9 mouse cellular contexts compared by ENCODE assay signal in the genomic region with DNA sequence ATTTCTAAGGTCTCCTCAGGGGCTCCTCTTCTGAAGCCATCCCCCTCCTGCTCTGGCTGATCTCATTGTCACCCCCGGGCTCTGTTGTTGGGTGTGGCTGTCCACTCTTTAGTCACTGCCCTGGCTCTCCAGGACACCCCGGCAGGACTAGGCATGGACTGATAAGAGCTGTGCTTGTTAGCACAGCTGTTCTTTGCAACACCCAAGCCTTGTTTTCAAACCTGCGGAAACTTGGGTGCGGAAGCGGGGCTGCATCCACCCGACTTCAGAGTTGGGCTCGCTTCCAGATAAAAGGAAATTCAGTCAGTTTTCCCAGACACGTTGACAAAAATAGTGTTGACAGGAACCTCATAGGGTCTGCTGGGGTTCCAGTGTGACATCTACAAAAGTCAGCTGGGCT. TPM values are rescaled to one million over a fixed set of nuclear protein-coding genes. Genes with fewer than 3 reads are reported as not detected.
DNase-seq lines count a peak whose midpoint lies in the region; ATAC-seq and TF ChIP-seq lines count a peak whose summit lies in the region.
"Had no signal": no experiment of that assay in that cellular context is flagged by ENCODE, and none has a peak within 500 bp of the region (broad histone marks: within the 10 kb centered on the region; RNA-seq: fewer than 3 reads in every experiment).

No protein-coding gene starts in this region.

- 0 out of 2 replicates have a peak overlapping the region, but pooled peaks have one; percentile 11 for H3K27ac ChIP-seq in kidney, postnatal 0 days
- no peak overlapping the region for H3K27ac ChIP-seq in lung, postnatal 0 days (ENCODE audit: low read length)

- no peak for TF ChIP-seq CTCF in kidney, postnatal 0 days (IDR thresholded peaks at IDR 0.05; ENCODE audit: low read depth)
- TF ChIP-seq CTCF in lung, postnatal 0 days (IDR thresholded peaks at IDR 0.05) = no peak

- intact Hi-C loops in gastrocnemius, postnatal 36 days (cut with DNase I) = no loop called here

- DNase-seq in gastrocnemius, adult 18-20 months (ENCODE audit: low spot score) = peak; percentile 25
- DNase-seq in gastrocnemius, postnatal 36 days = no peak
- DNase-seq in heart, adult 18-20 months = peak; percentile 57 to 89
- no peak for DNase-seq in kidney, postnatal 0 days (ENCODE audit: low spot score)
- peak; percentile 61 for DNase-seq in lung, postnatal 0 days (ENCODE audit: low spot score)
- DNase-seq in spleen, postnatal 10 days (ENCODE audit: low spot score in 2 of 2) = no peak
- no peak for DNase-seq in cerebellum, postnatal 14 days
- DNase-seq in left cerebral cortex, adult 8-10 months (ENCODE audit: low spot score in 2 of 2) = no peak
- DNase-seq: spleen, adult 18-20 months had no signal

- 56% methylated on average over 8 of the region's 8 CpGs for WGBS in kidney, postnatal 0 days
- WGBS in lung, postnatal 0 days = 13% methylated on average over 8 of the region's 8 CpGs

- peak; percentile 77 for TF ChIP-seq EP300 in lung, postnatal 0 days (IDR thresholded peaks at IDR 0.05)

- no peak overlapping the region for H3K4me3 ChIP-seq in kidney, postnatal 0 days (replicated peaks; ENCODE audit: low read depth, low read length)
- no peak overlapping the region for H3K4me3 ChIP-seq in lung, postnatal 0 days (ENCODE audit: low read depth, low read length)

- no peaks in the 10 kb centered on the region for H3K36me3 ChIP-seq in kidney, postnatal 0 days (ENCODE audit: insufficient read depth, low read length)
- H3K36me3 ChIP-seq in lung, postnatal 0 days (ENCODE audit: insufficient read depth, low read length) = no peaks in the 10 kb centered on the region

- H3K9me3 ChIP-seq in kidney, postnatal 0 days (replicated peaks; ENCODE audit: low read length) = no peaks in the 10 kb centered on the region
- H3K9me3 ChIP-seq in lung, postnatal 0 days (ENCODE audit: low read length) = no peaks in the 10 kb centered on the region

- no peak for ATAC-seq in kidney, postnatal 0 days (replicated peaks; ENCODE audit: low FRiP score, low read depth)
- peak; percentile 77 for ATAC-seq in lung, postnatal 0 days

- no peaks in the 10 kb centered on the region for H3K27me3 ChIP-seq in kidney, postnatal 0 days (ENCODE audit: insufficient read depth, low read length)
- H3K27me3 ChIP-seq in lung, postnatal 0 days (replicated peaks; ENCODE audit: insufficient read depth, low read length) = no peaks in the 10 kb centered on the region

- no peak overlapping the region for H3K4me2 ChIP-seq in kidney, postnatal 0 days (ENCODE audit: low read length)
- no peak overlapping the region for H3K4me2 ChIP-seq in lung, postnatal 0 days (replicated peaks; ENCODE audit: low read depth, low read length)

- no peak overlapping the region for H3K9ac ChIP-seq in kidney, postnatal 0 days (ENCODE audit: low read depth, low read length)
- H3K9ac ChIP-seq in lung, postnatal 0 days (replicated peaks; ENCODE audit: low read depth) = no peak overlapping the region

- H3K4me1 ChIP-seq in kidney, postnatal 0 days (replicated peaks; ENCODE audit: insufficient read depth, low read length) = 0 out of 2 replicates have a peak, but pooled peaks cover 11% of the 10 kb centered on the region
- H3K4me1 ChIP-seq in lung, postnatal 0 days (ENCODE audit: insufficient read depth, low read depth, low read length) = peaks cover 15% of the 10 kb centered on the region; the same call in 1 of the 2 replicates

RNA-seq across cellular contexts. Expression of a gene that starts 53.6 kb away (rescaled TPM):
- total RNA-seq in gastrocnemius, adult 18-20 months (2021) = 10 to 100 TPM; 13.1 to 28.0 TPM
- 10 to 100 TPM; 15.7 to 20.8 TPM for total RNA-seq in gastrocnemius, postnatal 36 days (2021)
- total RNA-seq in heart, adult 18-20 months (2021) = 10 to 100 TPM; 54.1 to 56.9 TPM
- 83.3 and 85.5 TPM in 2 replicates for polyA plus RNA-seq in kidney, postnatal 0 days (2015; fragmentation: Nextera tagmentation; extraction: Ambion mirVana)
- polyA plus RNA-seq in lung, postnatal 0 days (2015; fragmentation: Nextera tagmentation; extraction: Ambion mirVana) = 56.8 and 58.6 TPM in 2 replicates
- 10 to 100 TPM; 20.1 to 23.1 (median 21.0) TPM for total RNA-seq in left cerebral cortex, adult 8-10 months (2022)

Comparison
In these comparisons a context has a peak if more than half of its experiments do, and no peak if none do; other contexts are left out.
1. DNase-seq: peak in gastrocnemius, adult 18-20 months (single experiment), heart, adult 18-20 months (2 of 2) and lung, postnatal 0 days (single experiment); none in gastrocnemius, postnatal 36 days (0 of 2), kidney, postnatal 0 days (single experiment), spleen, postnatal 10 days (0 of 2), cerebellum, postnatal 14 days (0 of 2) and left cerebral cortex, adult 8-10 months (0 of 2).